Mouse (Mus musculus) left cerebral cortex, postnatal 25 days (tissue): ENCODE measurements around the gene Acsbg1. TPM values are rescaled to one million over a fixed set of nuclear protein-coding genes. Genes with fewer than 3 reads are reported as not detected.
"Not testable (repeated sequence)": the region's sequence is repeated elsewhere in the genome, so short reads cannot be mapped to it uniquely, and the experiment has no call there.

Experiments used
- DNase-seq, 2 experiments: peaks; one replicate each; pipeline ENCODE4 v3.0.0; 2022; ENCODE audit warnings: low spot score in 2 of 2, mixed read lengths in 1 of 2
- intact Hi-C: fragments of 180-260 bp; cut with DNase I; formaldehyde crosslinking; loops from one replicate; pipeline ENCODE4 v1.15.1; 2025
- total RNA-seq, 2 experiments: library from RNA; stranded (reverse); gene quantifications; 2 replicates each; pipeline ENCODE4 v1.2.3; 2021

Acsbg1 gene
- total RNA-seq, 2 experiments from 2014 or later, result 119 to 141 TPM

DNA sequence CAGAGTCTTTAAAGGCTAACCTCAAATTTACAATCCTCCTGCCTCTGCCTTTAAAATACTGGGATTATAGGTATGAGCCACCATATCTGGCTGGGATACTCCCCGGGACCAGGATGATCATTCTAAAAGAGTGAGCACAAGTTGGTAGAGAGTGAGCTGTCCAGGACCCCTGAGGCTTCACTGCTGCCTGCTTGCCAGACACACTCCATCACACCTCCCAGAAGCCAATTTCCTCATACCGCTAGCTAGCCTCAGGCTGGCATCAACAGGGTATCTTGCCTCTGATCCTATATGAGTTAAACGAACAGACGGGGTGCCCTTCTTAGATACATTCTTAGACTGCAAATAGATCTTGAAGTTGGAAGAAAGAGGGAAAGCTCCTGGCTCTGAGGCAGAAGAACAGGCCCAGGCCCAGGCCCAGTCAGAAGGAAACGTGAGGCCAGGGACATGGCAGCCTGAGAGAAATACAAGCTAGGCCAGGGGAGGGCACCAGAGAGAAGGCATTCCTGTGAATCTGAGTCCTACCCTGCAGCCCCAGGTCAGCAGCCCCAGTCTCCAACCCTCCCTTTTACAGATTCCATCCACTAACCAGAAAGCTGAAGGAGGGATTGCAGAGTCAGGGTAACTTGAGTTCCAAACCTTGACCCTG, 31.9 kb downstream of the Acsbg1 start:
- no peak for DNase-seq
- intact Hi-C loops, result loop anchor here (1.0 kb wide), 1 partner anchor 47 kb away; no protein-coding TSS in a partner anchor

DNA sequence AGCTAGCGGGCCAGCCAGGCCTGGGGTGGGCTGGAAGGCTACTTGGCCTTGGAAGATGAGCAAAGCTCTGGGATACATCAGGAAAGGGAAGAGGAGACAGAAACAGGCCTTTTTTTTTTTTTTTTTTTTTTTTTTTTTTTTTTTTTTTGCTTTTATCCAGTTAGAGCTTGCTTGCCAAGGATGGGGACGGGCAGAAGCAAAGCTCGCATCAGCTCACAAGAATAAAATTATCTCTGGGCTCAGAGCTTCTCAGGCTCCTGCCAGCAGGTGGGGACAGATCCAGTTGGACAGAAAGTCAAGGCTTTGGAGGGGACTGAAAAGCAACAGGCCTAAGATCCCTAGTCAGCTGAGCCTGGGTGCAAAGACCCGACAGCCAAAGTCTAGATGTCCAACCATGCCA, 32.9 kb downstream of the Acsbg1 start:
- intact Hi-C loops, result loop anchor here (1.0 kb wide), 1 partner anchor 48 kb away; no protein-coding TSS in a partner anchor
- peak; percentile 10 to 51 for DNase-seq

- no peak for DNase-seq
- intact Hi-C loops, result no loop called here
Observed at GRCm38 (mm10) chr9:54627240-54627639, 34.4 kb downstream of the Acsbg1 start.

DNA sequence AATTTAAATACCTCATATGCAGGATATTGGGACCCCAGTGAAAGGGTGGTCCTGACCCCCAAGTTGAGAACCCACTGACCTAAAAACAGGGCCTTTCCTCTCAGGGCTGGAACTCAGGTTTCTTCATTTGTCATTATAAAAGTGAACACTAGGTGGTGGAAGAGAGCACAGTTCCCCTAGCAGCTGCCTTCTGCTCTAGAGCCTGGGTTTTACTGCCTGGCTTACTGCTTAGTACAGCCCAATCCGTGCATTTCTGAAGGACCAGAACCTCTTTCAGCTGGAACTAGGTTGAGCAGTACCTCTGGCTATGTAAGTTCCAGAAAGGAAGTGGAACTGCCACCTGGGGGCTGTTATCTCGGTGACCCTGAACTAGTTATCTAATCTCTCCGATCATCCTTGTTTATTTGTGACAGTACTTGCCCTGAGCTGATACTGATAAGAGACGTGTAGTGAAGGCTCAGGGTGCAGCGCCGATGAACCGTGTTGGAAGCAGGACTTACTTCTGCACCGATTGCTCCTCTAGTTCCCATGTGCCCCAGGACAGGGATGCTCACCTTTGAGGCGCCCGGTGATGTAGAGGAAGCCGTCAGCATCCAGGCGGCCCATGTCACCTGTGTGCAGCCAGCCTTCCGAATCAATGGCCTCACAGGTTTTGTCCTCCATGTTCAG, 47.4 kb downstream of the Acsbg1 start:
- intact Hi-C loops, result loop anchor here (1.0 to 10.0 kb wide), 2 partner anchors 62 to 210 kb away; no protein-coding TSS in a partner anchor
- peak; percentile 24 to 57 for DNase-seq

DNA sequence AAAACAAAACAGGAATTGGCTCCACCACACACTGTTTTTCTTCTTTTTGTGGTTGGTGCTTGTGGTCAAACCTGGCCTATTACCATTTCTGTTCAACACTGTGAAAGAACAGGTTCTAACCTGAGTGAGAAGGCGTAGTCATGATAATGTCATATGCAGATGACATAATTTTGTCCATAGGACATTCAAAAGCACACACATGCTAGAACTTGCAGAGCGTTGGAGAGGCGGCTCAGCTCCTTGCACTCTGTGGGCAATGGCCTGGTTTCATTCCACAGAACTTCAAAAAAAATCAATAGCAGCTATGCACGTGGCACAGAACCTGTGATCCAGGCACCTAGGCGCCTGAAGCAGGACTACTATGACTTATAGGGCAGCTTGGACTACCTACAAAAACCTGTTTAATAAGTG, 48.9 kb downstream of the Acsbg1 start:
- intact Hi-C loops, result loop anchor here (10.0 kb wide), 1 partner anchor 212 kb away; no protein-coding TSS in a partner anchor
- no peak for DNase-seq

DNA sequence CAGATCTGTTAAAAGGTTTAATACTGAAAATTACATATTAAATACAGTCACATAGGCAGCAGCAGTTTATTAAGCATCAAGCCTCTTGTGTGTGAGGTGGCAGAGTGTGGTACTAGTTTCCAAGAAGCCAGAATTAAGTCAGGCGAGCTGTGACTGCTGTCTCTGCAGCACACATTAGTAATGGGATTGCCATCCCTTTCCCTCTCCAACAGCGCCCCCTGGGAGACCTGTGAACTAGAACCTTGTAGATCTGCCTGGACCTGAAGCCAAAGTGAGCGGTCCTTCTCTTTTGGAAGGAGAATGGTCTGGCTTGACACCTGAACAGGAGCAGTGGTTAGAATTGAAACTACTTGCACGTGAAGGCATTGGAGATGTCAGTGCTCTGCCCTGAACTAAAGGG, 56.8 kb downstream of the Acsbg1 start:
- intact Hi-C loops, result loop anchor here (5.0 kb wide), 1 partner anchor 78 kb away; no protein-coding TSS in a partner anchor
- peak; percentile 30 to 45 for DNase-seq

DNA sequence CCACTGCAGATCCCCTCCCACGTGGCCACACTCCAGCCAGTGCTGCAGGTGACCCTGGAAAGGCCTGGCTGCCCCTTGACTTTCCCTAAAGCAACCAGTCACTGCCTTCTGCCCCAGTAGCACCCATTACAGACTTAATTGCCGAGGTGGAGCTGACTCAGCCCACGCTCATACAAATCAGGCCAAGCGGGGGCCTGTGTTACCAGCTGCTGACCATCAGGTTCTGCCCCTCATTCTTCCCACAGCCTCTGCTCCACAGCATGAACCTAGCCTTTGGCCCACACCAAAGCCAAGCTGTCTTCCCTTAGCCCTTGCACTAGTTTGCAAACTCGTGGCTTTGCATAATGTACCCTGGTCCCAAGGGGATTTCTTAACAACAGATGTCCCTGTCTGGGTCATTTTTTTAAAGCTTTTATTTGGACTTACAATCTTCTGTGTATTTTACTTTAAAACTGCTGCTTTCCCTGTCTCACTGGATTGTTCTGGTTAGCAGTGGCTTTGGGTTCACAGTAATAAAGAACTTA, 57.5 kb downstream of the Acsbg1 start:
- no peak for DNase-seq
- intact Hi-C loops, result no loop called here

- no peak for DNase-seq
- intact Hi-C loops, result no loop called here
Observed at GRCm38 (mm10) chr9:54602916-54603315, 58.8 kb downstream of the Acsbg1 start.

DNA sequence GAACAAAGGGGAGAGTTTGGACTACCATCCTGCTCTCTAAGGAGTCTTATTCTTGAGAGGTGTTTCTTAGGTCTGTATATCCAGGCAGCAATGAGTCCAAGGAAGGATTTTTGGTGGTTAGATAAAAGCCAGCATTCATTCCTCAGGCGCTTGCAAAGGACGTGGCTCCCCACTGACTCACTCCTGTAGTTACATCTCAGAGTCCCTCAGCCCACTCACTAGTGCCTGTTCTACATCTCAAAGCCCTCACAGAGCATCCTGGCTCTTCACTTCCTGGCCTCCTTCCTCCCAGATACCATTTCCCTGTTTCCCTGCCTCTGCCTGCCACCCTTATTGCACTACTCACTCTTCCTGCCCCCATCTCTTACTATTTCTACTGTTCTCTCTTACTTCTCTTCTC, 59.3 kb downstream of the Acsbg1 start:
- peak in 1 of 2 experiments; percentile 55 for DNase-seq

DNA sequence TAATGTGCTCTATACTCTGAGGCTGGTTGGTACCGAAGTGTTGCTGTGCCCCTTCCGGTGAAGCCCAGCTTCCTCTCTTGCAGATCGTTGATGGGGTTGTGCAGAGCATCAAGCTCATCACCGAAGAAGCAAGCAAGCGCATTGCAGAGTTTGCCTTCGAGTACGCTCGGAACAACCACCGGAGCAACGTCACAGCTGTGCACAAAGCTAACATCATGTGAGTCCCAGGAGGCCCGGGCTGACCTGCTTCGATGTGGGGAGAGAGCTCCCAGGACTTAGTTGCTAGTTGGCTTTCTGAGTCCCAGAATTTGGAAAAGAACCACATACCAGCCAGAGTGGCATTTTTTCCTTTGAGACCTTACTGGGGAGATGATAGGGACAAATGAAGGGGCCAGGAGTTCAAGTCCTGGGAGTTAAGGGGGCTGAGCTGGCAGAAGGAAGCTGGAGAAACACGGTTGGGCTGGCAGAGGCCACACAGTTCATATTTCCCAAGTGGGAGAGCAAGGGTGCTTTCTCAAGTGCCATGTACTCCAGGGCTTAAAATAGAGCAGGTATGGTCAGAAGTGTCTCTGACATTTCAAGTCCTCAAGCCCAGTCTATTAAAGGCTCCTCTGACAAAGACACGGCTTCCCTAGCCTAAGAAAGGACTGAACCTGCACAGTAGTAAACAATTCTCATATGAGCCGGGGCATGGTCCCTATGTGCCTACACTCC, 64.8 kb downstream of the Acsbg1 start:
- no peak for DNase-seq
- intact Hi-C loops, result no loop called here

More for the DNA sequence above, 59.3 kb downstream of the Acsbg1 start:
- intact Hi-C loops, result no loop called here

GRCm38 (mm10) chr9:54593652-54594051, 68.0 kb downstream of the Acsbg1 start:
- DNase-seq, result peak in 1 of 2 experiments; percentile 14
- intact Hi-C loops, result not testable (repeated sequence)

- DNase-seq, result no peak
- intact Hi-C loops, result loop anchor here (5.0 kb wide), 1 partner anchor 86 kb away; the partner anchor contains the start of gene Dmxl2
Observed at GRCm38 (mm10) chr9:54587863-54588262, 73.8 kb downstream of the Acsbg1 start.

DNA sequence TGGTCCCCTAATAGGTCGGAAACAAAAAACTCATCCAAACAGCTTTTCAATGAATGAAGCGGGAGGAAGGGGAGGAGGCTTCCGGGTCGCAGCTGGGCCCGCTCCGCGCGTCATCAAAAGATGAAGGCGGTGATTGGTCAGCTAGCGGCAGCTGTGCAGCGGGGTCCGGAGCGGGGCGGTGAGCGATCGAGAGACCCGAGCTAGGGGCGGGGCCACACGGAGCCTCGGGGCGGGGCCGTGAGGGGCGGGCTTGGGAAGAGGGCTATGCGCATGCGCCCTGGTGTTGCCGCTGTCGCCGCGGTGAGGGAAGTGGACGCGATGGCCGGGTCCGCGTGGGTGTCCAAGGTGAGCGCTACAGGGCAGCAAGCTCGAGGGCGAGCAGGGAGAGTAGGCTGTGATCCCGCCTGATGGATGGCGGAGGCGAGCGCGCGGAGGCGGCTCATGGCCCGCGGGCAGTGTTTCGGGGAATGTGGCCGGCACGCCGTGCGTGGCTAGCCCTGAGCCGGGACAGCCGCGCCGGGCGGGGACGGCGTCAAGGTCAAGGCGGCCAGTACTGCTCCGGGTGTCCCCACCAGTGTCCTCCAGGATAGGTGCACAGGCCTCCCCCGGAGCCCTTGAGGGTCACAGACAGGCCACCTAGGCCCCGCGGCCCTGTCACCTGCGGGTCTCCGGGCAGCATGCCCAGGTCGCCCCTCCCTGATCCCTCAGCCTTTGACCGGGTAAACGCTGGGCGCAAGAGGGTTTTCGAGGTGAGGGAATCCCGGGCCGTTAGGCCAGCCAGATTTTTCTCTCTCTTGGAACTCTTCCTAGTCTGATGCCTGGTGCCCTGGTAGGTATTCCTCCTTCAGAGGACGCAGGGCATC, 75.2 kb downstream of the Acsbg1 start, which contains the start of gene Idh3a:
Idh3a (plus strand) TSS at position 136 of the 863 bp plus-strand sequence.
- DNase-seq, result peak; percentile 96 to 98
- intact Hi-C loops, result loop anchor here (5.0 kb wide), 1 partner anchor 84 kb away; the partner anchor contains the start of gene Dmxl2

DNA sequence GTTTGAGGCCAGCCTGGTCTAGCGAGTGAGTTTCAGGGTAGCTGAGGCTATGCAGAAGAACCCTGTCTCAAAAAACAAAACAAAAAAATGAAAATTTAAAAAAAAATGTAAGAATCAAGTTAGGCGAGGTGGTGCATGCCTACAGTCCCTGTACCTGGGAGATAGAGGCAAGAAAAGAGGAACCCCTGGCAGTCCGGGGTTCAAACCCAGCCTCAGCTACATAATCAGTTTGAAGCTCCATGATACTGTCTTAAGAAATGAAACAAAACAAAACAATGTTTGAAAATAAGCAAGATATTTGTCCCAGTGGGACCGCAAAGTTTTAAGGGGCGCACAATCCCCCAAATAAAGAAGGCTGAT, 75.9 kb downstream of the Acsbg1 start:
- no peak for DNase-seq
- intact Hi-C loops, result loop anchor here (5.0 kb wide), 1 partner anchor 84 kb away; the partner anchor contains the start of gene Dmxl2

GRCm38 (mm10) chr9:54584127-54584526, 77.5 kb downstream of the Acsbg1 start:
- intact Hi-C loops, result not testable (repeated sequence)

DNA sequence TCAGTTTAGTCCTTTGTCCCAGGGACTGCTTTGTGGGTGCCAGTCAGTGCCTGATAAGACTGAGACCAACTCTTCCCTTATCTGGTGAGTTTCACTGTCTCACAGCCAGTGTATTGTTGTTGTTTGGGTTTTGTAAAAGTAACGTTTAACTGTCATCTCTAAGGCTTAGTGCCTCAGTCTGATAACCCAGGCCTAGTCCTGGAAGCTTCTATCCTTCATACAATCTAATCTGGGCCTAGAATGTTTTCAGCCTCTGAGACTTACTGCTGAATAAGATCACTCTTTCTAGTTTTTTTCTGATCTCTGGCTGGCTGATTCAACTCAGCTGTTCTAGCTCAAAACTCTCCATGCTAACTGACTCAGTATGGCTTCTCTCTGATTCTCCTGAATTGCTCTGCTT, 78.0 kb downstream of the Acsbg1 start:
- DNase-seq, result no peak
- intact Hi-C loops, result no loop called here

More at GRCm38 (mm10) chr9:54584127-54584526, 77.5 kb downstream of the Acsbg1 start:
- not testable (repeated sequence) for DNase-seq

GRCm38 (mm10) chr9:54571130-54571839, 90.4 kb downstream of the Acsbg1 start:
- intact Hi-C loops, result no loop called here
- DNase-seq, result no peak

- no peak for DNase-seq
- intact Hi-C loops, result no loop called here
Observed at GRCm38 (mm10) chr9:54568732-54569131, 92.9 kb downstream of the Acsbg1 start.
